Mouse (Mus musculus) forebrain, postnatal 0 days (tissue): ENCODE data around the gene Trpv2. TPM values are rescaled to one million over a fixed set of nuclear protein-coding genes. Genes with fewer than 3 reads are reported as not detected.

Experiments used
- ATAC-seq: fragments of 200-750 bp; cut with Nextera tagmentation; 2 replicates; pipeline ENCODE4 v1.8.0; 2017; ENCODE audit warnings: mild to moderate bottlenecking, moderate library complexity
- DNase-seq: peaks from one replicate; pipeline ENCODE4 v3.0.0-alpha.2; 2015
- H3K27ac ChIP-seq: fragments of 300-500 bp; sonication (generic); 2 replicates; pipeline ENCODE4 v1.5.1; 2014; ENCODE audit warnings: low read depth, mild to moderate bottlenecking, antibody characterized with exemption, low read length, moderate library complexity, mixed read lengths
- H3K27me3 ChIP-seq: fragments of 300-500 bp; sonication (generic); 2 replicates; pipeline ENCODE4 v1.6.1; 2014; ENCODE audit warnings: mild to moderate bottlenecking, low read length, mixed read lengths; ENCODE audit not compliant: insufficient read depth
- H3K36me3 ChIP-seq: fragments of 300-500 bp; sonication (generic); 2 replicates; pipeline ENCODE4 v1.6.1; 2014; ENCODE audit warnings: mild to moderate bottlenecking, moderate library complexity; ENCODE audit not compliant: insufficient read depth
- H3K4me1 ChIP-seq: fragments of 300-500 bp; sonication (generic); 2 replicates; pipeline ENCODE4 v1.6.1; 2014; ENCODE audit warnings: antibody characterized with exemption; ENCODE audit not compliant: insufficient read depth
- H3K4me2 ChIP-seq: fragments of 300-500 bp; sonication (generic); 2 replicates; pipeline ENCODE4 v1.6.1; 2014; ENCODE audit warnings: low read depth, mild to moderate bottlenecking, moderate library complexity
- H3K4me3 ChIP-seq: fragments of 300-500 bp; sonication (generic); 2 replicates; pipeline ENCODE4 v1.5.1; 2014; ENCODE audit warnings: low read depth, low read length, mixed read lengths
- H3K9ac ChIP-seq: fragments of 300-500 bp; sonication (generic); 2 replicates; pipeline ENCODE4 v1.6.1; 2014; ENCODE audit warnings: mild to moderate bottlenecking
- H3K9me3 ChIP-seq: fragments of 300-500 bp; sonication (generic); 2 replicates; pipeline ENCODE4 v1.6.1; 2016; ENCODE audit warnings: low read length
- CTCF ChIP-seq: sonication (generic); IDR thresholded peaks from 2 replicates; pipeline ENCODE4 v1.5.1; 2016; ENCODE audit warnings: antibody characterized with exemption, control low read depth, low read depth
- WGBS: fragments of 180-500 bp; shearing (Covaris S2); extraction: QIAGEN DNeasy Blood & Tissue Kit; methylation state at CpG from one replicate; pipeline ENCODE4 v1.1.7; 2014; 5-methylcytosine and 5-hydroxymethylcytosine counted together
- polyA plus RNA-seq: library from polyadenylated mRNA; unstranded; fragments of >200 nt; fragmentation: Nextera tagmentation; extraction: Ambion mirVana; gene quantifications from 2 replicates; pipeline ENCODE4 v1.2.1, GENCODE M21; 2015
- total RNA-seq: library from RNA; depleted of rRNA; stranded (reverse); fragments of >200 nt; gene quantifications from 2 replicates; pipeline ENCODE4 v1.2.3, GENCODE M21; 2014

Trpv2 gene
- total and polyA plus RNA-seq, 2 experiments from 2014 or later: 26.2 to 46.6 TPM

- Histone ChIP-seq H3K4me2 (no peak overlapping the region), H3K4me1 (peaks cover 21% of the 10 kb centered on the region), H3K36me3 (peaks cover 52% of the 10 kb centered on the region), H3K27me3 (no peaks in the 10 kb centered on the region), H3K9me3 (no peaks in the 10 kb centered on the region), H3K27ac (no peak overlapping the region), H3K9ac (no peak overlapping the region), H3K4me3 (no peak overlapping the region)
- DNase-seq: no peak
- no peak for TF ChIP-seq CTCF
- ATAC-seq: no peak
- 85% methylated on average over 10 of the region's 10 CpGs for WGBS
Measured at GRCm38 (mm10) chr11:62608826-62609675, 34.8 kb downstream of the Trpv2 start.

- Histone ChIP-seq H3K4me2 (no peak overlapping the region), H3K9ac (no peak overlapping the region), H3K4me3 (no peak overlapping the region), H3K27me3 (no peaks in the 10 kb centered on the region), H3K27ac (no peak overlapping the region), H3K9me3 (no peaks in the 10 kb centered on the region), H3K4me1 (peaks cover 20% of the 10 kb centered on the region), H3K36me3 (peaks cover 39% of the 10 kb centered on the region)
- DNase-seq (no peak), ATAC-seq (no peak)
- 92% methylated on average over 6 of the region's 6 CpGs for WGBS
- no peak for TF ChIP-seq CTCF
Measured at GRCm38 (mm10) chr11:62610304-62610703, 36.0 kb downstream of the Trpv2 start.

- Histone ChIP-seq H3K27ac (peak overlapping the region; percentile 87; the same call in 1 of the 2 replicates), H3K36me3 (peaks cover 16% of the 10 kb centered on the region; the same call in 1 of the 2 replicates), H3K9me3 (no peaks in the 10 kb centered on the region), H3K27me3 (no peaks in the 10 kb centered on the region), H3K4me1 (peaks cover 13% of the 10 kb centered on the region), H3K9ac (peak overlapping the region; percentile 57; the same call in 1 of the 2 replicates), H3K4me3 (no peak overlapping the region), H3K4me2 (peak overlapping the region; percentile 46; the same call in 1 of the 2 replicates)
- TF ChIP-seq CTCF: no peak
- WGBS: 45% methylated on average over 10 of the region's 10 CpGs
- DNase-seq (no peak), ATAC-seq (no peak)
Measured at GRCm38 (mm10) chr11:62612604-62613003, 38.3 kb downstream of the Trpv2 start.

GRCm38 (mm10) chr11:62613657-62614365 is 39.5 kb downstream of the Trpv2 start:
- ATAC-seq (peak; percentile 96), DNase-seq (peak; percentile 99)
- Histone ChIP-seq H3K27me3 (no peaks in the 10 kb centered on the region), H3K4me1 (peaks cover 13% of the 10 kb centered on the region), H3K4me2 (peak overlapping the region; percentile 46), H3K9me3 (no peaks in the 10 kb centered on the region), H3K9ac (peak overlapping the region; percentile 58), H3K4me3 (peak overlapping the region; percentile 24), H3K27ac (peak overlapping the region; percentile 87), H3K36me3 (0 out of 2 replicates have a peak, but pooled peaks cover 8% of the 10 kb centered on the region)
- WGBS: 5% methylated on average over 19 of the region's 19 CpGs
- TF ChIP-seq CTCF: peak; percentile 100

- no peak overlapping the region for H3K4me3 ChIP-seq
- ATAC-seq (no peak), DNase-seq (no peak)
- H3K9me3 ChIP-seq: no peaks in the 10 kb centered on the region
- H3K9ac ChIP-seq: no peak overlapping the region
- 66% methylated on average over 8 of the region's 8 CpGs for WGBS
- peak overlapping the region; percentile 87 for H3K27ac ChIP-seq
- peaks cover 13% of the 10 kb centered on the region for H3K4me1 ChIP-seq
- 0 out of 2 replicates have a peak, but pooled peaks cover 8% of the 10 kb centered on the region for H3K36me3 ChIP-seq
- H3K27me3 ChIP-seq: no peaks in the 10 kb centered on the region
- TF ChIP-seq CTCF: no peak
- H3K4me2 ChIP-seq: no peak overlapping the region
Measured at GRCm38 (mm10) chr11:62614876-62615410, 40.7 kb downstream of the Trpv2 start.

- no peak overlapping the region for H3K4me2 ChIP-seq
- H3K27me3 ChIP-seq: no peaks in the 10 kb centered on the region
- ATAC-seq (no peak), DNase-seq (no peak)
- H3K4me3 ChIP-seq: no peak overlapping the region
- H3K36me3 ChIP-seq: 0 out of 2 replicates have a peak, but pooled peaks cover 8% of the 10 kb centered on the region
- no peak for TF ChIP-seq CTCF
- no peak overlapping the region for H3K27ac ChIP-seq
- WGBS: 92% methylated on average over 4 of the region's 4 CpGs
- H3K9me3 ChIP-seq: no peaks in the 10 kb centered on the region
- peaks cover 13% of the 10 kb centered on the region for H3K4me1 ChIP-seq
- no peak overlapping the region for H3K9ac ChIP-seq
Measured at GRCm38 (mm10) chr11:62615456-62615855, 41.2 kb downstream of the Trpv2 start.
